Mouse (Mus musculus) layer of hippocampus, postnatal 36 days (tissue): ENCODE data around the gene 1810009J06Rik. TPM values are rescaled to one million over a fixed set of nuclear protein-coding genes. Genes with fewer than 3 reads are reported as not detected.
"Not testable (repeated sequence)": the region's sequence is repeated elsewhere in the genome, so short reads cannot be mapped to it uniquely, and the experiment has no call there.

Experiments used
- DNase-seq, 2 experiments: peaks; one replicate each; pipeline ENCODE4 v3.0.0; 2022
- total RNA-seq, 2 experiments: library from RNA; stranded (reverse); gene quantifications; 2 replicates each; pipeline ENCODE4 v1.2.3; 2021

Gene 1810009J06Rik
- not detected for total RNA-seq

GRCm38 (mm10) chr6:40964454-40964853, at the start of gene 1810009J06Rik:
Gene 1810009J06Rik (plus strand): TSS chr6:40964754.
- not testable (repeated sequence) for DNase-seq

DNA sequence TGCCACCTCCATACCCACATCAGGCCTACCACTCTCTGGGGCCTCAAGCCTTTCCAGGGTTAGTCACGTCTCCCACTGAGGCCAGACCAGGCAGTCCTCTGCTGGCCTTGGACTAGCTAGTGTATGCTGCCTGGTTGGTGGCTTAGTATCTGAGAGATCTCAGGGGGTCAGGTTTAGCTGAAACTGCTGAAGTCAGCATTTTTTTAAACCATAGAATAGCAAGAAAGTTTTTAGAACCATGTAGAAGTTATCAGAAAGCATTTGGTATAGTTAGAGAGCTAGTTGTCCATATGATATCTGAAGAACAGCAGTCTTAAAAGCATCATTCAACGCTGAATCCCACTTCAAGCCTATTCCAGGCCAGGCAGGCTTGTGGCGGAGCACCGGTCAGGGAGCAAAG, 44.6 kb upstream of the 1810009J06Rik start:
- DNase-seq = no peak

GRCm38 (mm10) chr6:40940457-40940856, 24.1 kb upstream of the 1810009J06Rik start, which contains the start of gene 1700074P13Rik:
Gene 1700074P13Rik (minus strand): TSS chr6:40940557.
- no peak for DNase-seq

GRCm38 (mm10) chr6:40951770-40952169, 12.8 kb upstream of the 1810009J06Rik start, which contains the start of gene Gm4744:
Gene Gm4744 (minus strand): TSS chr6:40951870.
- no peak for DNase-seq

DNA sequence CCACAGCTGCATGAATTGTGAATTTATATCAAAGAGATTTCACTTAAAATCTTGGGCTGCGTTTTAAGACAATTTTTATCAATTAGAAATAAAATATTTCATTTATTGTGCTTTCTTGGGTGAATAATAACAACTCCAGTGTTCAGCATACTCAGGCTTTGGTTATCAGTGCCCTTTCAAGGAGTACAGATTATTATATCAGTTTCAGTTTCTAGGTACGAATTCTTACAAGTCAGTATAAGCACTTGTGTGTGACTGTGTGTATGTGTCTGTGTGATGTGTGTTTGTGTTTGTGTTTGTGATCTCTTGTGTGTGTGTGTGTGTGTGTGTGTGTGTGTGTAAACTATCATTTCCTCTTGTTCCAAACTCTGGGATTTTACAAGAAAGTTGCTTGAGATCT, 10.8 kb upstream of the 1810009J06Rik start:
- DNase-seq = no peak

DNA sequence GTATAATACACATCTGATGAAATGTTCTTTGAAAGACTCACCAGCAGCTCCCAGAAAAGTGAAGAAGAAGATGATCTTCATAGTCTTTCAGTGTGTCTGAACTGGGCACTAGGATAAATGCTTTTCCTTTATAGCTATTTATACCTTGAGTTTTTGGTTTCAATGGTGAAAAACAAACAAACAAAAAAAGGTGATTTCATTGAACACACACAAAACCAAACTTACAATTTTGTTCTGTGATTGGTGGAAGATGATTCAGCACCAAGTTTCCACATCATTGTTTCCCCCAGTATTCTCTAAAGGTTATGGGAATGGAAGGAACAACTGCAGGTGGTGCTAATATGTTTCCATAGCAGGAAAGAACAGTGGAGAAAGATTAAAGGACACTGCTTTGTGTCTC, 34.8 kb downstream of the 1810009J06Rik start, which contains the start of gene Gm2663:
Gm2663 (minus strand) TSS at position 101 of the 400 bp plus-strand sequence.
- DNase-seq = not testable (repeated sequence)

GRCm38 (mm10) chr6:41015065-41015464, 50.5 kb downstream of the 1810009J06Rik start:
- DNase-seq = no peak

Other genes starting within 250 kb of the 1810009J06Rik start
- not detected for gene Moxd2, start 77.3 kb upstream of the 1810009J06Rik start, total RNA-seq
- gene Prss58, start 64.4 kb upstream of the 1810009J06Rik start, total RNA-seq = not detected
- not detected for gene 1700074P13Rik, start 24.2 kb upstream of the 1810009J06Rik start, total RNA-seq
- not detected for gene Gm4744, start 12.9 kb upstream of the 1810009J06Rik start, total RNA-seq
- gene Gm2663, start 34.7 kb downstream of the 1810009J06Rik start, total RNA-seq = not detected
- not detected for gene 2210010C04Rik, start 70.8 kb downstream of the 1810009J06Rik start, total RNA-seq